Comparison of ENCODE assay signal across 8 mouse cellular contexts in the genomic region with DNA sequence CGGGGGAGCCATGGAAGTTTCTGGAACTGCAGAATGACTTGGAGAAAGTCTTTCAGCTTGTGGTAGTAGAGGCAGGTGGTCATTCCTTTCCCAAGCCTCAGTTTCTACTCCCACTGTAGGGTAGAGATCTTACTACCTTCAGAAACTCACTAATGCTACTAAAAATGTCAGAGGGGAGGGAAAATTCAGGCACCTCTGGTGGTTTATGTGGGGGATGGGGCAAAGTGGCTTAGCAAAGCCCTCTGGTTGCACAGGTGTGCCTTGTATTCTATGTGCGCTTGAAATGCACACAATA.
DNase-seq lines count a peak whose midpoint lies in the region; ATAC-seq and TF ChIP-seq lines count a peak whose summit lies in the region.

No protein-coding gene starts in this region.

- peak overlapping the region; percentile 87 for H3K27ac ChIP-seq in gastrocnemius, adult 2 months
- peak overlapping the region; percentile 39; the same call in 1 of the 2 replicates for H3K27ac ChIP-seq in kidney, embryonic 14.5 days (ENCODE audit: low read depth, low read length)
- peak overlapping the region; percentile 92 for H3K27ac ChIP-seq in embryonic facial prominence, embryonic 10.5 days (replicated peaks)
- H3K27ac ChIP-seq in limb, embryonic 13.5 days = peak overlapping the region; percentile 90; the same call in 1 of the 2 replicates
- H3K27ac ChIP-seq in forebrain, embryonic 14.5 days (ENCODE audit: low read depth, low read length) = no peak overlapping the region

- intact Hi-C loops in gastrocnemius, adult 2 months (cut with DNase I) = loop anchor here (5.0 kb wide), 1 partner anchor 74 kb away; no protein-coding TSS in a partner anchor

- H3K9me3 ChIP-seq in kidney, embryonic 14.5 days (ENCODE audit: control insufficient read depth, low read length) = no peaks in the 10 kb centered on the region
- H3K9me3 ChIP-seq in embryonic facial prominence, embryonic 10.5 days = no peaks in the 10 kb centered on the region
- H3K9me3 ChIP-seq in limb, embryonic 13.5 days = no peaks in the 10 kb centered on the region
- H3K9me3 ChIP-seq in forebrain, embryonic 14.5 days (replicated peaks; ENCODE audit: control insufficient read depth, low read length) = no peaks in the 10 kb centered on the region

- DNase-seq in gastrocnemius, adult 2 months = no peak
- no peak for DNase-seq in gastrocnemius, adult 18-20 months (ENCODE audit: low spot score)
- no peak for DNase-seq in kidney, adult 11 months
- DNase-seq in embryonic facial prominence, embryonic 10.5 days (ENCODE audit: low spot score) = no peak
- DNase-seq in spleen, adult 18-20 months = no peak
- no peak for DNase-seq in forebrain, embryonic 14.5 days (ENCODE audit: low spot score)

- 71% methylated on average over 2 of the region's 2 CpGs for WGBS in kidney, embryonic 14.5 days
- 86% methylated on average over 2 of the region's 2 CpGs for WGBS in embryonic facial prominence, embryonic 10.5 days
- WGBS in limb, embryonic 13.5 days = 58% methylated on average over 2 of the region's 2 CpGs
- 76% methylated on average over 2 of the region's 2 CpGs for WGBS in forebrain, embryonic 14.5 days

- no peaks in the 10 kb centered on the region for H3K27me3 ChIP-seq in kidney, embryonic 14.5 days (ENCODE audit: control insufficient read depth, insufficient read depth, low read length)
- H3K27me3 ChIP-seq in embryonic facial prominence, embryonic 10.5 days (replicated peaks; ENCODE audit: low read depth, poor library complexity, severe bottlenecking) = no peaks in the 10 kb centered on the region; the same call in 1 of the 2 replicates
- no peaks in the 10 kb centered on the region for H3K27me3 ChIP-seq in limb, embryonic 13.5 days
- H3K27me3 ChIP-seq in forebrain, embryonic 14.5 days (replicated peaks; ENCODE audit: control insufficient read depth, insufficient read depth, low read length) = no peaks in the 10 kb centered on the region

- peak overlapping the region; percentile 75 for H3K4me3 ChIP-seq in gastrocnemius, adult 2 months
- no peak overlapping the region for H3K4me3 ChIP-seq in kidney, embryonic 14.5 days (ENCODE audit: low read length)
- peak overlapping the region; percentile 81; the same call in 1 of the 2 replicates for H3K4me3 ChIP-seq in embryonic facial prominence, embryonic 10.5 days
- H3K4me3 ChIP-seq in limb, embryonic 13.5 days = no peak overlapping the region
- no peak overlapping the region for H3K4me3 ChIP-seq in forebrain, embryonic 14.5 days (ENCODE audit: low read depth, low read length)

- ATAC-seq in kidney, embryonic 14.5 days (ENCODE audit: low FRiP score, low TSS enrichment) = no peak
- no peak for ATAC-seq in limb, embryonic 13.5 days (ENCODE audit: low FRiP score, low read depth)
- ATAC-seq in forebrain, embryonic 14.5 days = no peak

- TF ChIP-seq CTCF in gastrocnemius, adult 2 months (IDR thresholded peaks at IDR 0.05) = no peak

- H3K4me2 ChIP-seq in kidney, embryonic 14.5 days (replicated peaks; ENCODE audit: low read depth, low read length) = peak overlapping the region; percentile 72; the same call in 1 of the 2 replicates
- H3K4me2 ChIP-seq in limb, embryonic 13.5 days (replicated peaks) = peak overlapping the region; percentile 80
- no peak overlapping the region for H3K4me2 ChIP-seq in forebrain, embryonic 14.5 days (ENCODE audit: low read length)

- H3K4me1 ChIP-seq in kidney, embryonic 14.5 days (ENCODE audit: control insufficient read depth, insufficient read depth, low read length) = peaks cover 68% of the 10 kb centered on the region
- peaks cover 98% of the 10 kb centered on the region for H3K4me1 ChIP-seq in embryonic facial prominence, embryonic 10.5 days
- peaks cover 82% of the 10 kb centered on the region for H3K4me1 ChIP-seq in limb, embryonic 13.5 days
- peaks cover 42% of the 10 kb centered on the region for H3K4me1 ChIP-seq in forebrain, embryonic 14.5 days (ENCODE audit: control insufficient read depth, insufficient read depth, low read length)

- H3K36me3 ChIP-seq in kidney, embryonic 14.5 days (ENCODE audit: control insufficient read depth, insufficient read depth, low read length) = no peaks in the 10 kb centered on the region
- peaks cover 18% of the 10 kb centered on the region for H3K36me3 ChIP-seq in embryonic facial prominence, embryonic 10.5 days (replicated peaks)
- peaks cover 11% of the 10 kb centered on the region; the same call in 1 of the 2 replicates for H3K36me3 ChIP-seq in limb, embryonic 13.5 days
- no peaks in the 10 kb centered on the region for H3K36me3 ChIP-seq in forebrain, embryonic 14.5 days (ENCODE audit: control insufficient read depth, insufficient read depth, low read length)

- no peak overlapping the region for H3K9ac ChIP-seq in kidney, embryonic 14.5 days (ENCODE audit: low read depth, low read length)
- no peak overlapping the region for H3K9ac ChIP-seq in limb, embryonic 13.5 days
- no peak overlapping the region for H3K9ac ChIP-seq in forebrain, embryonic 14.5 days (ENCODE audit: low read length)

Comparison
In these comparisons a context has a peak if more than half of its experiments do, and no peak if none do; other contexts are left out.
1. H3K4me3 ChIP-seq: peak in gastrocnemius, adult 2 months (single experiment) and embryonic facial prominence, embryonic 10.5 days (single experiment); none in kidney, embryonic 14.5 days (single experiment), limb, embryonic 13.5 days (single experiment) and forebrain, embryonic 14.5 days (single experiment).